Mouse (Mus musculus) left cerebral cortex, postnatal 25 days (tissue): ENCODE results near the gene Lrrc73. TPM values are rescaled to one million over a fixed set of nuclear protein-coding genes. Genes with fewer than 3 reads are reported as not detected.
A peak's percentile ranks its signal among the peaks of the same experiment; 100 is the strongest.

Source experiments
- DNase-seq, 2 experiments: peaks; one replicate each; pipeline ENCODE4 v3.0.0; 2022; ENCODE audit warnings: low spot score in 2 of 2, mixed read lengths in 1 of 2
- intact Hi-C: fragments of 180-260 bp; cut with DNase I; formaldehyde crosslinking; loops from one replicate; pipeline ENCODE4 v1.15.1; 2025
- total RNA-seq, 2 experiments: library from RNA; stranded (reverse); gene quantifications; 2 replicates each; pipeline ENCODE4 v1.2.3; 2021

Lrrc73 gene
- 10 to 100 TPM; 72.9 to 79.7 TPM for total RNA-seq

DNA sequence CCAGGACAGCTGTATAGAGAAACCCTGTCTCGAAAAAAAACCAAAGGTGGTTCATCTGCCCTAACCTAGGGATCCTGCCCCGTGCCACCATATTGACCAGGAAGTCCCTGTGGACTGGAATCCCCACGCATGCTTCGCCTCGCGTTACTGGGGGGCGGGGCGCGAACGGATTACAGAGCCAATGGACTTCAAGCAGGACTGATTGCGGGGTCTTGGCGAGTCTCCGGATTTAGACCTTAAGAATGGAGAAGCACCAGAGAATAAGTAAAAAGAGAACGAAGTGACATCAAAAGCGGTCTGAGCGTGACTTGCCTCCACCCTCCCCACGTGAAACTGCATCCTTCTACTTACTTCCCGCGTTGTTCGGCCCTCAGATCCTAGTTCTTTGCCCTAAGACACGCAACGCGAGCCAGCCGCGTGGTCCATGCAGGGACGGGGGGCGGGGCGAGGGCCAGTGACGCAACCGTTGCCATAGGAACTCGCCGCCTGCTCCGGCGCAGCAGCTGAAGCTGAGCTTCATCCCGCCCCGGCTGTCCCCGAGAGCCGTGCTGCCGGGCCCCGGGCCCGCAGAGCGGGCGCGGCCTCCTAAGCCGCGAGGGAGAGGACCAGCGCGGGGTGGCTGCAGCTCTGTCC, at the start of gene Lrrc73:
TSS of gene Lrrc73 (plus strand) at position 80 of the 633 bp plus-strand sequence.
- intact Hi-C loops: no loop called here
- peak; percentile 94 to 97 for DNase-seq

- no peak for DNase-seq
- intact Hi-C loops: no loop called here
These were observed 46.7 kb upstream of the Lrrc73 start for GRCm38 (mm10) chr17:46206676-46207075.

DNA sequence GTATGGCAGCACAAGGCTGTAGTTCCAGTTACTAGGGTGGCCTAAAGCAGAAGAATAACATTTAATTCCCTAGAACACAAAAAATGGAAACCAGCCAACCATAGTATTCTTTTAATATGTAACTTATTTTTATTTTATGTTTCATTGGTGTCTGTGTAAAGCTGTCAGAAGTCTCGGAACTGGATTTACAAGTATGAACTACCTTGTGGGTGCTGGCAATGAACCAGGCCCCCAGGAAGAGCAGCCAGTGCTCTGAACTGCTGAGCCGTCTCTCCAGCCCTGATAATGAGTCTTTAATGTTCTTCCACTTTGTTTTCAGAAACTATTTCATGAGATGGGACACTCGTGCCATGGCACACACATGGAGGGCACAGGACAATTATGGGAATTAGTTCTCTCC, 42.8 kb upstream of the Lrrc73 start:
- no peak for DNase-seq
- intact Hi-C loops: no loop called here

DNA sequence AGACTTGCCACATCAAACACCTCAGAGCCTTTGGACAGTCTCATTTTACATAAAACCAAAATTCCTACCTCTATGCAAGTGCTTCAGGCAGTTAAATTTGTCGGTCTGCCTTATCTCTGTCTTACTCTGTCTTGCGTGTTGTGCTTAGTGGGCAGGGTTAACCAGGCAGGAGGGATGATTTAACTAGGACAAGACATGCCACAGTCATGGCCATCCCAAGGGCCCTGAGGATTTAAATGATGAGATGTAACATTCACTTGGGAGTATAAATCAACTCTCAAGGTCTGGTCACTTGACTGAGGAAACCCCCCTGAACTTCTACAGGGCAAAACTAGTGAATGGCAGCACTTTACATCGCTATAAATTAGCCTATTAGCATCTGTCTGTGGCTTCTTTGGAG, 31.7 kb upstream of the Lrrc73 start:
- DNase-seq: no peak
- intact Hi-C loops: no loop called here

DNA sequence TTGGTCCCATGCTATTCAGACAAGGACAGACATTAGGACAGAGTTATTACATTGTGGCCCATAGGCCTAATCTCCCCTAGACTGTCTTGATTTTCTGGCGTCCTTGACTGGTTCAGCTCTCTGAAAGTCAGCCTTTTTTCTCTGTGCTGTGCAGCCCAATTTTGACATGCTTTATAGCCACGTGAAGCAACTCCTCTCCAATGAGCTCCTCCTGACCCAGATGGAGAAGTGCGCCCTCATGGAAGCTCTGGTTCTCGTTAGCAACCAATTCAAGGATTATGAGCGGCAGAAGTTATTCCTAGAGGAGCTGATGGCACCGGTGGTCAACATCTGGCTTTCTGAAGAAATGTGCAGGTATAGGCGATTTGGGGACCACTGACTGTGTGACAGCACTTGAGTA, 25.8 kb upstream of the Lrrc73 start:
- no peak for DNase-seq
- intact Hi-C loops: no loop called here

GRCm38 (mm10) chr17:46236067-46236466, 17.3 kb upstream of the Lrrc73 start:
- no peak for DNase-seq

DNA sequence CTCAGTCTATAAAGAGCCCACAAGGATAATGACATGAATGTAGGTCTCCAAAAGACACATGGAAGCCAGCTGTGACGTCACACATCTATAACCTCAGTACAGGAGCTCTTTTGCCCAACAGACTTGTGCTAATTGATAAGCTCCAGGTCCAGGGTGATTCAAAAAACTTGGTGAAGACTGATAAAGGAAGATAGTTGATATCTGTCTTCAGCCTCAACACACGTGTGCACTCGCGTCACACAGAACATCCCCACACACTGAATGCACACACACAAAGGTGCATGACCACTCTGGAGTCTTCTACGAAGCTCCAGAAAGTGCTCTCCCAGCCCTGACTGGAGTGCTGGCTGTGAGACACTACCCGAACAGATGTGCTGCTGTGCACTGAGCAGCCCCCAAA, 16.3 kb upstream of the Lrrc73 start:
- intact Hi-C loops: no loop called here
- no peak for DNase-seq

More at GRCm38 (mm10) chr17:46236067-46236466, 17.3 kb upstream of the Lrrc73 start:
- intact Hi-C loops: no loop called here

DNA sequence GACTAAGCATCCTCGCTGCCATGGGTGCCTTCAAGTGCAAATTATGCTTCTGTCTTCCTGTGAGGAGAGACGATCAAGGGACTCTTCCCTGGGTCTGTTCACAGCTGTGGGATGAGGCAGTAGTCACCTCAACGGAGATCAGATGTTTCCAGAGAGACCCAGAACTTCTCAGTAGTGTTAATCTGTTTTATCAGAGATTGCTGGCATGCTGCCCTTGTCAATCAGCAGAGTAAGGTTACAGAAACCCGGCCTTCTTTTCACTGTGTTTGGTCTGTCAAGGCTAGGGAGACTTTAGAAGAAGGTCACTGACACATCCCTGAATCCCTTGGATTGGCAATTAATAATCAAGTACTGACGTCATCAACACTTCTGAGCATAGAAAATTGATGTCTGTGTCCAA, 15.9 kb upstream of the Lrrc73 start:
- intact Hi-C loops: no loop called here
- DNase-seq: no peak

DNA sequence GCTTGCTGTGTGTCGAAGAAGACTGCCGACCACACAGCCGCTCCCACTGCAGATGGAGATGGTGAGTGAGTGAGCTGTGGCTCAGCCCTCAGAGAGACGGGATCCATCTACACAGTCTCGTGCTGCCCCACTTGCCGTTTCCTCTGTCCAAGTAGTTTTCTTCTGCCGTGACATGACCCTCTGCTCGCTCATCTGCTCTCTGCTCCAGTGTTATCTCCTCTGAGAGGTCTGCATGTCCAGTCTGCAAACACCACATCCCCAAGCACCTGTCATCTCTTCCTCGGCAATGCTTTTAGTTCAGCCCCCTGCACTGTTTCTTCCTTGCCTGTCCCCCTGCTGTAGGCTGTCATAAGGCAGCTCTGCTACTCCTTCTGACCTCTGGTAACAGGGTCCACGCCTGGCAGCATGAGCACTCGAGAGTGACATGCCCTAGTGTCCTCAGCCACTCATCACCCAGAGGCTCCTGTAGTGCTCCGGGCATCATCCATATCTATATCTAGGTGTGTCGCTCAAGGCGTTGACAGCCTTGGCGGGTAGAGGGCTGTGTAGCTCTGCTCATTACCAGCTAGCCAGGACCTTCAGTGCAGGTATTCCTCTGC, 13.7 kb upstream of the Lrrc73 start:
- no peak for DNase-seq
- intact Hi-C loops: no loop called here

GRCm38 (mm10) chr17:46241471-46241870, 11.9 kb upstream of the Lrrc73 start:
- DNase-seq: no peak
- intact Hi-C loops: no loop called here

DNA sequence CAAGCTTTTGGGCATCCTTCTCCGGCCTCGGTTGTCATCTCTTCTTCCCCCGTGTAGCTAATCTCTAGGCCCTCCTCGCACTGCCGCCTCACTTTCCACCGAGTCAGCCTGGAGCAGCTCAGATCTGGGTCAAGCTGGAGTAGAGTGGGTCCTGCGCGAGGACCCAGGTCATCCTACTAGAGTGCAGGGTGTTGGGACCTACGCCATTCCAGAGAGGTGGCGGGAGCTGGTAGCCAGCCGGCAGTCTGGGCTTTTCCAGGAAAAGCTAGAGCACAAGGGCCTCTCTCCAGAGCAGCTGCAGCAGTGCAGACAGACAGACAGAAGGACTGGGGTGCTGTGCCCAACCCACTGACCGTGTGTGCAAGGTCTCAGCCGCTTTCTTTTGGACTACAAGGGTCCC, 11.1 kb upstream of the Lrrc73 start:
- DNase-seq: no peak
- intact Hi-C loops: no loop called here

- no peak for DNase-seq
- intact Hi-C loops: no loop called here
These were observed 10.3 kb upstream of the Lrrc73 start for GRCm38 (mm10) chr17:46242993-46243392.

DNA sequence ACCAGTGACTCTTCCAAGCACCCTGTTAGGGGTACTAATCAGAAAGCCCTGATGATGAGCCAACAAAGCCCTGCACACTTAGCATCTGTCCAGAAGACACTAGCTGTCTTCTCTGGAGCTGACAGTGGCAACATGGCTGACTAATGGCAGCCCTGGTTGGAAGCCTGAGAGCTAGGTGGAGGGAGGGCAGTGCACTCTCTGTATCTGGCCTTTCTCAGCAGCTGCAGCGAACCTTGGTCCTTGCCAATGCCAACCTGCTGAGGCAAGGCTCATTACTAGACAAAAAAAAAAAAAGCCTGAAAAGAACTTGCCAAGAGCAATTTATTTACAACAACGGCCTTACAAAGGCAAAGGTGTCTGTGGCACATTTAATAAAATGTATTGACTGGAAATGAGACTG, 9.7 kb upstream of the Lrrc73 start:
- intact Hi-C loops: no loop called here
- DNase-seq: no peak

DNA sequence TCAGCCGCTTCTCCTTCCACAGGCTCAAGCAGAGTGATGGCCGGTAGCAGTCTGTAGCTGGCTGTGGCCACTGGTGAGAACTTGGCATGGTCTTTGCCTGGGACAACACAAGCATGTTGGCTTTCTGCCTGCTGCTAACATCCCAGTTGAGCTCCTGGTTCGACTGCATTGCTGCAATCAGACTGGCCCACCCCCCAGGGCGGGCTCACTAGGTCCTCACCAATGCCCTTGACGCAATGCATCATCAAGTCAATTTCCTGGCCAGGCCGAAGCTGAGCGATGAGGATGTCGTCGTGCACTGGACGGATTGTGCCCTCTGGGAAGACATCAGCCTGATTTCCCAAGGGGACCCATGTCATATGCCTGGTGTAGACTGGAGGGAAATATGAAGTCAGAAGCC, 8.8 kb upstream of the Lrrc73 start:
- intact Hi-C loops: no loop called here
- DNase-seq: no peak

- peak; percentile 97 to 98 for DNase-seq
- intact Hi-C loops: loop anchor here (2.0 kb wide), 1 partner anchor 43 kb away; no protein-coding TSS in a partner anchor
These were observed 5.7 kb upstream of the Lrrc73 start, which contains the start of the genes Polr1c and Yipf3 for GRCm38 (mm10) chr17:46247512-46248188. Polr1c (minus strand) TSS chr17:46248054. Yipf3 (plus strand) TSS chr17:46248080.

DNA sequence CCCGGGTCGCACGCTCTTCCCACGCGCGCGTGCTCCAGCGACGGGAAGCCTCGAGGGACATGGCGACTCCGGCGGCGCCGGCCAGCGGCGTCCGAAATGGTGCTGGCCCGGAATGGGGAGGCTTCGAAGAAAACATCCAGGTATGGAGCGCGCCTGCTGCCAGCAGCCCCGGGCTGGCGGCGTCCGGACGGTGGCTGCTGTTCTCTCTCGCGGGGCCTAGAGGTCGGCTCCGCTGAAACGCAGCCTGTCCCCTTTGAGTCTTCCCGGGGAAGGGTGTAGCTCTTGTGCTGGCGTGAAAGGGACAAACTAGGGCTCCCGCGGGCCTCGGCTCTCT, 5.2 kb upstream of the Lrrc73 start:
- intact Hi-C loops: loop anchor here (2.0 kb wide), 1 partner anchor 43 kb away; no protein-coding TSS in a partner anchor
- DNase-seq: no peak

DNA sequence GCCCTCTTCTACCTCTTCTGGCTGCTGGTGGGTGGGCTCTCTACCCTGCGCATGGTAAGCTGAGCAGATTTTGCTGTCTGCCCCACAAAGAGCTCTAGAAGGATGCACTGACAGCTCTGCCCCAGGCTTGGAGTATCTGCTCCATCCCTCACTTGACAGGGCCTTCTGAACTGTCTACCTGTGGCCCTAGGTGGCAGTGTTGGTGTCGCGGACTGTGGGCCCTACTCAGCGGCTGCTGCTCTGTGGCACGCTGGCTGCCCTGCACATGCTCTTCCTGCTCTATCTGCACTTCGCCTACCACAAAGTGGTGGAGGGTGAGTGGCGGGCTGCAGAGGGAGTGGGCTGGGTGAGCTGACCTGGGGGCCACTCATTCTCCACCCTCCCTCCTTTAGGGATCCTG, 2.2 kb upstream of the Lrrc73 start:
- DNase-seq: no peak
- intact Hi-C loops: no loop called here

- intact Hi-C loops: no loop called here
- peak; percentile 39 to 56 for DNase-seq
These were observed 520 bp upstream of the Lrrc73 start for GRCm38 (mm10) chr17:46252571-46253451.

DNA sequence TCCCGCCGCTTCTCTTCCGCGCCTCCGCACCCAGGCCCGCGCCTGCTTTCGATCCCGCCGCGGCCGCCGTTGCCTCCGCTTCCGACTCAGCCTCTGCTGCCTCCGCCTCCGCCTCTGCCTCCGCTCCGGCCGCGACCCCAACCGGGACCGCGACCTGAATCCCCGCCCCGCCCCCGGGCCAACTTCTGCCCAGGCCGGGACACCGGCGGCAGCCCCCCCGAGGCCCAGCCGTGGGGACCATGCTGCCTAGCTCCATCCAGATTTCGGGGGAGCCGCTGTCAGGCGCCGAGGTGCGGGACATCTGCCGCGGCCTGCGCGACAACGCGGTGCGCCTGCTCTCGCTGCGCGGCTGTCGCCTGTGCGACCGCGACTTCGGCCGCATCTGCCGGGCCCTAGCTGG, 775 bp downstream of the Lrrc73 start:
- intact Hi-C loops: no loop called here
- peak; percentile 46 to 47 for DNase-seq

DNA sequence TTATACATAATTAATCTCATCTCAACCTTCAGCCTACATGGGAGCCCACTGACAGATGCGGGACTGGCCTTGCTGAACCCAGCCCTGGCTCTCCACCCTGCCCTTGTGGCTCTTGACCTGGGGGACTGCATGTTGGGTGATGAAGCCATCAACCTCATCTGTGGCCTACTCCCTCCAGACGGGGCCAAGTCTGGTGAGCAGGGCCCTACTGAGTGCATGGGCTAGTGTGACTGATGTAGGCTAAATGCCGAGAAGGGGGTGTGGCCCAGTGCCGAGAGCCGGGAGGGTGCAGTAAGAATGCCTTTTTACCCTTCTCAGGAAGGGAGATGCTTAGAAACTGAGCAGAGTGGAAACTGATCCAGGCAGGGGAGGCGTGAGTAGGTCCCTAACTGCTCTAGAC, 1.8 kb downstream of the Lrrc73 start:
- intact Hi-C loops: no loop called here

More for the DNA sequence above, 1.8 kb downstream of the Lrrc73 start:
- no peak for DNase-seq
